Mouse (Mus musculus) T-helper 1 cell (primary cell): ENCODE data around the gene Cyld.
"Not testable (repeated sequence)": the region's sequence is repeated elsewhere in the genome, so short reads cannot be mapped to it uniquely, and the experiment has no call there.

ENCODE experiments used
- in situ Hi-C: fragments of 300-600 bp; cut with MboI, MseI; formaldehyde crosslinking; loops from one replicate; pipeline ENCODE4 v1.15.1; 2025; ENCODE audit warnings: high pct_unique_total_duplicates

Gene Cyld

DNA sequence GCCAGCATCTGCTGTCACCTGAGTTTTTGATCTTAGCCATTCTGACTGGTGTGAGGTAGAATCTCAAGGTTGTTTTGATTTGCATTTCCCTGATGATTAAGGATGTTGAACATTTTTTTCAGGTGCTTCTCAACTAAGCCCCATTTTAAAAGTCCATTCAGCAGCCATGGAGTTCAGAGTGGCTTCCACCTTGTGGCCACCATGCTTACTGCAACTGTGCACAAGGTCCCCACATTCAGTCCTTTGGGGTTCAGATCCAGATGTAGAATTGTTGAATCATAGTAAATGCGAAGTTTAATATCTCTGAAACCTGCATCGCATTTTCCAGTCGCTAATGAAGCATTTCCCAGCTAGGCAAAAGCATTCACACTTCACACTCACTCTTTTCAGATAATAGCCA, 91.5 kb downstream of the Cyld start:
- in situ Hi-C loops: not testable (repeated sequence)

DNA sequence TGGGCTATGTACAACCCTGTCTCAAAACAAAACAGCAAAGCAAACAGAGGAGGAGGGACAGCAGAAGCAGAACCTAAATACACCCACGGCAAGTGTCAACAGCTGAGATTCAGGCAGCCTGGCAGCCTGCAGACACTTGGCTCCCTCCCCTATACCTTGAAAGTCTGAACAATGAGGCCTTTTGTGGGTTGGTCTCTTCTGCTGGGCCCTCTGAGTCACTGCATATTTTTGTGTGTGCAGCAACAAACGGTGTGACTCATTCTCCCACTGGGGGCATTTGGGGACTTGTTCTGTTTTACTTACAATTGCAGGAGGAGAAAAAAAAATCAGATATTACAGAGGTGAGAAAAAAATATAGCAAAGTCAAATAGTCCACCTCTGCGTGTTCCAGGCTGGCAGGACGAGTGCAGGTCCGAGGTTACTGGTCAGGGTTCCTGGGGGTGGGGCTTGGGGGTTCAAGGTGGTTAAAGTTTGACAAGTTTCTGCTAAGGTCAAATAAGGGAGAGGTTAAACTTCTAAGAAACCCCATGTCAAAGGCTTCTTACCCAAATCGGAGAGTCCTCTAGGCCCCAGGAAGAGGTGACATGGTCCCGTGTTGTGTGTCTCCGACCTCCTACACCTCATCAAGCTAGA, 96.0 kb downstream of the Cyld start:
- in situ Hi-C loops: no loop called here

DNA sequence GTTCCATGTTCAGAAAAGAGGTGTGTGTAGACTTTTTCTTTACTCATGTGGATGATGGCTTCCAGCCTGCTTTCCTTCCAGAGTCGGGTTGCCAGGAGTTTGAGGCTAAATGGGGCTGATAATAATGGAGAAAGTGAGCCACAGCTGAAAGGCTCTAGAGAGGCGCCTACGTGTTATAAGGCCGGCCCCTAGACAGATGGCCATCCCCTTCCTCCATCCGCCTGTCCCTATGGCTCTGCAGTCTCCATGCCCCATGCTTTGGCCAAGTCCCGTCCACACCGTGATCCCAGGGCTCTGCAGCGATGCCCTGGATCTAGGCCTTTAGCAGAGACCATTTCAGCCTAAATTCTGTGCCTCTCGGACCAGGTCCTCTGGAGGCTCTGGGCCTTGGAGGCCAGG, 96.5 kb downstream of the Cyld start:
- in situ Hi-C loops: no loop called here

DNA sequence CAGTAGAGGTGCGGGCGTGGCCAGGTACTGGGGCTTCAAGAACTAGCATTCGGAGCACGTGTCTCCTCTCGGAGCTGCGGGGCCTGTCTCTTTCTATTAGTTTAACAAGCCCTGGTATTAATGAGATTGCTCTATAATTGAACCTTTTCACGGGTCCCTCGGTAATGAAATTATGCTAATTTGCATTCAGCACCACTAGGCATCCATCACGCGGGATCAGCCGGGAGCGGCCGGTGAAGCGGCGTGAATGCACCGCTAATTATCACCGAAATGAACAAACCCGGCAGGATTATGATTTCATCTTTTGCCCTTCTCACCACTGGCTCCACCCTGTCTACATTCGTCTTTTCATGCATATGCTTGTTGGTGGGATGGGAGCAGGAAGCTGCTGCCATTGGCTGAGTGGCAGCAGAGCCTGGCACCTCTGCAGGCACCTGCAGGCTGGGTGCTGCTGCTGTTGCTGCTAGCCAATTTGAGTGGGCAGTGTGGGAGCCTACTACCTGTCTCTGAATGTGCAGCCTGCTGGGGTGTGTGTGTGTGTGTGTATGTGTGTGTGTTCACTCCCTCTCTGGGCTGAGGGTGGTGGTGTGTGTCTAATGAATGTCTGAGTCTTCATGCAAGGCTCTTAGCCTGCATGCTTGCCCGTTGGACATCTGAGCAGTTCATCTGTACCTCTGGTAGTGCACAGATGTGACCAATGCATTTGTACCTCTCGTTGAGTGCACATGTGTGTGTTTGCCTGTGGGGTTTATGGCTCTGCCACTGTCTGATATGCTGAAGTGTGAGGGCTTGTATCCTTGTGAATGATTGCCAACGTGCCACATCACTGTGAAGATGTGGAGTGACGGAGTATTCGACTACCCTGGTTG, 97.2 kb downstream of the Cyld start:
- in situ Hi-C loops: no loop called here

DNA sequence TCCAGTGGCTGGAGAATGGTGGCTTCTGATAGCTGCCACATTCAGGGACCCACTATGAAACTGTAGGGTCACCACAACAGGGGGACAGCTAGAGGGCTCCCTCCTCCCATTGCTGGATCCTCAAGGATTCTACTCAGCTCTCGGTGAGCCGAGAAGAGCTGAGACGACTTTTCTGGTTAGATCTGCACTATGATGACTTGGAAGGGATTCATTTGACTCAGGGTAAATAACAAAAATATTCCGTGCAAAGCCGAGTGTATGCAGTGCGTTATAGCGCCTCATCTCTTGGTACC, 97.7 kb downstream of the Cyld start:
- in situ Hi-C loops: no loop called here

DNA sequence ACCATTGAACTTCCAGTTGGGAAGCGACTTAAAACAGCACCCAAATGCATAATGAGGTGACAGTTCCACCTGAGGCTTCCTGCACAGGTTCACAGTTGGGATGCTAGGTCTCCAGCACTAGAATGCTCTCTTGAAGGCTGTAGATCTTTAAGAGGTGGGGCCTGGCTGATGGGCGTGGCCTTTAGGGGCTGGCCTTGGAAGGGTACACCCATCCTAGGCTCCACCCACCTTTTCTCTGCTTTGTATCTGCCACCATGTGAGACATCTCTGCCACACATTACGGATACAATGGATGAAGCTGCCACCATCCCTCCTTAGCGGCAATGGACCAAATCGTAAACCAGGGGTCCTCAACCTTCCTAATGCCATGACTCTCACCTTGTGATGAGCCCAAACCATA, 99.1 kb downstream of the Cyld start:
- in situ Hi-C loops: no loop called here

DNA sequence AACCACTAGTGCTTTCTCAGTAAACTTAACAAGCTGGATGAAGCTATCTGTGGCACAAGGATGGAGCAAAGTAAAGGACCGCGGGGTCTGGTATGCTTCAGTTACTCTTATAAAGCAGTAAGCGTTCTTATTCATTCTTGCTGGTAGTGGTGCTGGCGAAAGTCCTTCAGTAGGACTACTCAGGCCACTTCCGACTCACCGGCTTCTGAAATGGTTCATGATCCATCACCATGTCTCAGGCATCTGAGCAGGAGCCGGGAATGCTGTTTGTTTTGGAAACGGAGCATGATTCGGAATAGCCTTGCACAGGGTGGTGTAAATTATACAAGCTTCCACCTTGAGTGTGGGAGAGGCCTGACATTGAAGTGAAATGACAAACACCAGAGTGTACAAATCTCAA, 99.8 kb downstream of the Cyld start:
- in situ Hi-C loops: no loop called here
